Mouse (Mus musculus) testis, adult 2 months (tissue): ENCODE measurements around the gene Mrps27.

Source experiments
- CTCF ChIP-seq: fragments of 200-500 bp; IDR thresholded peaks from 2 replicates; pipeline ENCODE4 v1.5.1; 2012; ENCODE audit warnings: low read depth, mild to moderate bottlenecking, inconsistent platforms, low read length, moderate library complexity; ENCODE audit not compliant: control insufficient read depth, insufficient read depth, insufficient replicate concordance
- POLR2A ChIP-seq: fragments of 200-500 bp; IDR thresholded peaks from 2 replicates; pipeline ENCODE4 v1.6.1; 2012; ENCODE audit warnings: low read depth, mild to moderate bottlenecking, inconsistent platforms, low read length, moderate library complexity; ENCODE audit not compliant: control insufficient read depth

- TF ChIP-seq CTCF (no peak), POLR2A (no peak; the same call in 1 of the 2 replicates)
Observed at GRCm38 (mm10) chr13:99343876-99344598, 549 bp upstream of the Mrps27 start.
